Mouse (Mus musculus) embryonic stem cell, embryonic (primary cell): ENCODE results near the gene Pthlh.
"Not testable (repeated sequence)": the region's sequence is repeated elsewhere in the genome, so short reads cannot be mapped to it uniquely, and the experiment has no call there.

ENCODE experiments used
- CTCF ChIA-PET, 4 experiments: fragments of 300-600 bp in 2 of 4; fragments of 350-600 bp in 2 of 4; sonication (Branson Sonifier 250); formaldehyde crosslinking; loops; one replicate each; lab custom pipeline; 2022; ENCODE audit warnings: inconsistent platforms in 2 of 4; lab: Charles Lee
- POLR2A ChIA-PET, 4 experiments: fragments of 300-600 bp in 2 of 4; fragments of 350-600 bp in 2 of 4; sonication (Branson Sonifier 250); formaldehyde crosslinking; loops; one replicate each; lab custom pipeline; 2022; ENCODE audit warnings: antibody characterized with exemption in 4 of 4, inconsistent platforms in 1 of 4; lab: Charles Lee

Pthlh gene

DNA sequence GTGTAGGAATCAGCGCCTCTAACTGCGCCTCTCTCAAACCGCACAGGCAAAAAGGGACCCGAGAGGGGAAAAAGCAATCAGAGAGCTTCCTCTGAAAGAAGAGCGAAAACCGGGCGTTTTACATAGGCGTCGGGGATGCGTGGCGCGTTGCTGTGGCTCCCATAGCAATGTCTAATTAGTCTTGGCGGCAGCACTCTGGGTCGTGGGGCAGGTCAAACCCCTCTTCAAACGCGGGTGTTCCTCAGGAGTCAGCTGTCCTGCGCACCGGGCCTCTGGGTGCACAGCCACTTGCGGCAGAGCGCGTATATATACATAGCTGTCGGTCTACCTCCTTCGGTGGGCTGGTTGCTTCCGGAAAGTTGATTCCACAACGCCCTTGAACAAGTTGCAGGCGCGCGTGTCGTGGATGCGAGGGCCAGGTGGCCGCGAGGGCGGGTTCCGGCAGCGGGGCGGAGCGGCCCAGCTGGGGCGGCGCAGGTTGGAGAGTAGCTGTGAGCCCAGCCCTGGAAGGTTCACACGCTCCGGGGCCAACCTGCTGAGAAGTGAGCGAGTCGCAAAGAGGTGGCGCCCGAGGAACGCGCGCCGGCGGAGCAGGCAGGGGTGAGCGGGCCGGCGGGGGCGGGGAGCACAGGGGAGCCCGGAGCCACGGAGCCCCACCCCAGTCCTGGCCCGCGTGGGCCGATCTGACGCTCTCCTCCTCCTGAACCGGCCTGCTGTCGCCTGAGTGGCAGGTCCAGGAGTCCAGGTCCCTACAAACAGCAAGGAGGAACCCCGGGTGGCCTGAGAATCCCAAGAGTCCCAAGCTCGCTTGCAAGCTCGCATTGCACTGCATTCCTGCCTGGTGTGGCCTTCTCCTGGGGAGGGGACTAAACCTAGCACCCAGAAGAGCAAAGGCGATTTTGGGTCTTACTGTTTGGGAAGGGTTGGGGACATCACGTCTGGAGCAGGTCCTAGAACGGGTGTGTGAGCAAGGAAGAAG lies at the start of gene Pthlh:
TSS of gene Pthlh (minus strand) at position 597 of the 979 bp plus-strand sequence.
- ChIA-PET CTCF (interaction anchor here (0.6 to 1.6 kb wide), 6 partner anchors 23 to 213 kb away, joined by 3 to 7 read pairs (median 4); no protein-coding TSS in a partner anchor), POLR2A (interaction anchor here in 1 of 4 experiments (1.1 kb wide), 1 partner anchor 212 kb away, joined by 3 read pairs; no protein-coding TSS in a partner anchor)

- ChIA-PET CTCF (no interaction called here), POLR2A (no interaction called here)
These were observed 49.3 kb upstream of the Pthlh start for GRCm38 (mm10) chr6:147313331-147313730.

DNA sequence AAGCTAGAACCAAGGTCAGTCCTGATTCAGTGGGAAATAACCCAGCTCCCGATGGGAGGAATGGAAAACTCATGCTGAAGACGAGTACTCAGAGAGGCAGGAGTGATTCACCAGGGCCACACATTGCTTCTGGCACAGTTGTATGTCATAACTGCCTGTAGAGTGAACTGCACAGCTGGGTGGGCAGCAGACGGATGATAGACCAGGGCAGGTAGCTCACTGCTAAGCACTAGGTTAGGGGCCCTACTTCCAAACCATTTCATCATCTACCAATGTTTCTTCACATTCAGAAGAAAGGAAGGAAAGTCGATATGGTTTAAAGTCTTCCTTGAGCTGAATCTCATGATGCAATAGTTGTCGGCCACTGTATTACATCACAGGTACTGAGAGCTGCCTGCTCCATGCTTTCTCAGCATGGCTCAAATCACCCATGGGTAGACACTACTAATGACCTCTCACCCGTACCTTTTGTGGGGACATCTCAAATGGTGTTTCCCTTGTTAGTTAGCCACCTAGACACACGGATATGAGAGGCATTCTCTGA lies 46.5 kb upstream of the Pthlh start:
- ChIA-PET POLR2A (interaction anchor here in 1 of 4 experiments (0.6 kb wide), 1 partner anchor 1533 kb away, joined by 3 read pairs; no protein-coding TSS in a partner anchor), CTCF (interaction anchor here in 1 of 4 experiments (1.0 kb wide), 1 partner anchor 70 kb away, joined by 3 read pairs; no protein-coding TSS in a partner anchor)

GRCm38 (mm10) chr6:147310035-147310434 lies 46.1 kb upstream of the Pthlh start:
- ChIA-PET POLR2A (interaction anchor here in 1 of 4 experiments (0.6 kb wide), 1 partner anchor 1533 kb away, joined by 3 read pairs; no protein-coding TSS in a partner anchor), CTCF (no interaction called here)

GRCm38 (mm10) chr6:147304236-147304635 lies 40.3 kb upstream of the Pthlh start:
- CTCF ChIA-PET, POLR2A ChIA-PET: not testable (repeated sequence)

DNA sequence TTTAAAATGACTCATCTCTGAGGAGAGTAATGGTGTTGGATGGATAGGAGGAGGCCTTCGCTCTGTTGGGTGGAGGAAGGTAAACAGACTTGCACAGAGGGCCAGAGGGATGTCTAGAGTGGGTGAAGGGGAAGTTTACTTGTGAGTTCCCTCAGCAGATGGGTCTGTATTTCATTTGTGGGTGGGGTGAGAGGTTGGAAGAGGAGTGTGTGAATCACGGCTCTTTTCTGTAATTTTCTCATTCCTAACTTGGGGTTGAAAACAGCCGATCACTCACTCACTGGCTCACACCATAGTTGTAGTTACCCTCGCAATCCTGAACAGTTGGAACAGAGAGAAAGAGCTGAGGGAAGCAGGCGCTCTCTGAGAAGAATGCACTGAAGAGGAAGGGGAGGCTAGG lies 35.6 kb upstream of the Pthlh start:
- POLR2A ChIA-PET, result no interaction called here
- CTCF ChIA-PET, result interaction anchor here in 1 of 4 experiments (1.2 kb wide), 1 partner anchor 59 kb away, joined by 3 read pairs; no protein-coding TSS in a partner anchor

GRCm38 (mm10) chr6:147279309-147279708 lies 15.3 kb upstream of the Pthlh start:
- POLR2A ChIA-PET, result no interaction called here
- CTCF ChIA-PET, result no interaction called here

DNA sequence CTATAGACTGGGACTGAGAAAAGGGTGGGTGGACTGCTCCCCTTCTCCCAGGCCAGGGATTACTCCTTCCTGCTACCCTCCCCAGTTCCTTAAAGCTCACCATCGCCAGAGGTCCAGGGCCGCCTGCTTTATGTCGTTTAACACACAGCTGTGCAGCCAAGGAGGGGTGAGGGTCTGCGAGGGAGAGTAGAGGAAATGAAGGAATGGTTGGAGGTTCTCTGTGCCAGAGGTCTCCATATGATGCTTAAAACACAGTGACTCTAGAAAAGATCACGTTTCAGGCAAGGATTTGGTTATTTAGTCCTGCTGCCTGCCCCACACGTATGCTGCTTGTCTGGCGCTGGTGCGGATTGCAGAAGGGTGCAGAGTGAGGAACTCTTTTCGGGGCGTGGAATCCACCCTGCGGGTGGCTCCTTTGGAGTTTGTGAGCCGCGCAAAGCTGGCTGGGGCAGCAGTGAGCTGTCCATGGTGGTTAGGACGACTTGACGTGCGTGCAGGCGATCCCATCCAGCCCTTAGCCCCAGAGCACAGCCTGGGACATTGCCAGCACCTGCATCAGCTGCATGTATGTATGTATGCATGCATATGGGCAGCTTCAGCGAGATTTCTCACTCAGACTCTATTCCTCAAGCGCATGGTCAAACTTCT lies 4.3 kb upstream of the Pthlh start:
- ChIA-PET POLR2A (no interaction called here), CTCF (interaction anchor here in 2 of 4 experiments (0.6 to 1.1 kb wide), 3 partner anchors 11 to 28 kb away, joined by 3 to 8 read pairs (median 3); no protein-coding TSS in a partner anchor)

- ChIA-PET POLR2A (no interaction called here), CTCF (interaction anchor here in 1 of 4 experiments (0.9 kb wide), 1 partner anchor 106 kb away, joined by 3 read pairs; no protein-coding TSS in a partner anchor)
These were observed 2.5 kb upstream of the Pthlh start for GRCm38 (mm10) chr6:147266466-147266865.

- CTCF ChIA-PET, result interaction anchor here (0.6 to 1.6 kb wide), 5 partner anchors 23 to 158 kb away, joined by 3 to 7 read pairs (median 4); no protein-coding TSS in a partner anchor
- POLR2A ChIA-PET, result interaction anchor here in 1 of 4 experiments (1.1 kb wide), 1 partner anchor 213 kb away, joined by 3 read pairs; no protein-coding TSS in a partner anchor
These were observed 805 bp downstream of the Pthlh start for GRCm38 (mm10) chr6:147263178-147263577.

DNA sequence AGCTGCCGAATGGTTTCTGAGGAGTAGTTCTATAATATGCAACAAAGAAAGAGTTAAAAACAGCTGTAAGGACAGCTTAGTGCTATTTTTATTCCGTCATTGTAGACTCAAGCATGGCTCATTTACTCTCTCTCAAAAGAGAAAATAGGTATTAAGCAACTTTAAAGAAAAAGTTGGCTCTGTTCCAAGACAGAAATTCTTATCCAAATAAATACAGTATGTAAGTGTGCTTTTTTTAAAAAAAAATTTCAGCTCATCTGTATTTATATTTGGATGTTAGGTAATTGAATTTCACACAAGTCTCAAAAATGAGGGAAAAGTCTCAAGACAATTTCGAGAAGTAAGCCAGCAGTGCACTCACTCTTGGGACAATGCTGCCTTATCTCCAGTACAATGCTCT lies 2.4 kb downstream of the Pthlh start:
- POLR2A ChIA-PET, result no interaction called here
- CTCF ChIA-PET, result interaction anchor here in 3 of 4 experiments (0.7 to 1.5 kb wide), 3 partner anchors 21 kb away, joined by 3 to 7 read pairs (median 4); no protein-coding TSS in a partner anchor

DNA sequence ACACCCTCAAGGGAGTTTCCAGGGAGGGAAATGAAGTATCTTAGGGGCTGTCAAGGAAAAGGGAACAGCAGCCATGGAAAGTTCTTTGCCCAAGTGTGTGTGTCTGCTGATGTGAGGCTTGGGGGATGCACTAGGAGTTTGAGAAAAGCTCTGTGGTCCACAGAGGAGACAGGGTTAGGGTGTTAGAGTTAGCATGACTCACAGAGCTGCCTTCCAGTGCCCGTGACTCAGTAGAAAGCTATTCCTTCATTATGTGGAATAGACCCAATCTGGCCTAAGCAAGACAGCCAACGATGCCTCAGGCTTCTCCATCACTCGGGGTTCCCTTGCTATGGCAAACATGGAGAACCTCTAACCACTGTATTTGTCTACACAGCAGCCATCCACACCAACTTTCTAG lies 3.2 kb downstream of the Pthlh start:
- ChIA-PET POLR2A (no interaction called here), CTCF (interaction anchor here in 3 of 4 experiments (0.7 to 1.5 kb wide), 3 partner anchors 20 kb away, joined by 3 to 7 read pairs (median 4); no protein-coding TSS in a partner anchor)

DNA sequence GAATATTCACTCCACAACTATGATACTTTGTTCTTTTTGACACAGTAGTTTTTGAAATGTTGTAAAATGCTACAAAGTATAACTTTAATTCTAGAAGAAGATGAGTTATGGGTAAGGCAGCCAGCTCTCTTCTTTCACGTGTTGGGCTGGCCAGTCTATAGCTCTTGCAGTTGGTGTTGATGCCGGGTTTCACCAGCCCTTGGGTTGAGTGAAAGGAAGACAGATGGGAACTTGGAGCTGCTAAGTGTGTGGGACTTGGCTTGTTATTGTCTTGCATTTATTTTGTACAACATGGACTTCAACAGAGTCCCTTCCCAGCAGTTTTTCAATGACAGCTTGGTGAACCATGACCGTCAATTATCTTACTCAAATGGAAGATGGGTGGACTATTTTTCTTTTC lies 16.2 kb downstream of the Pthlh start:
- POLR2A ChIA-PET, result no interaction called here
- CTCF ChIA-PET, result interaction anchor here in 3 of 4 experiments (0.7 to 1.1 kb wide), 3 partner anchors 8 to 1366 kb away, joined by 3 to 5 read pairs (median 3); no protein-coding TSS in a partner anchor

GRCm38 (mm10) chr6:147244294-147244693 lies 19.7 kb downstream of the Pthlh start:
- POLR2A ChIA-PET, result interaction anchor here in 1 of 4 experiments (0.7 kb wide), 1 partner anchor 353 kb away, joined by 3 read pairs; no protein-coding TSS in a partner anchor
- CTCF ChIA-PET, result no interaction called here

DNA sequence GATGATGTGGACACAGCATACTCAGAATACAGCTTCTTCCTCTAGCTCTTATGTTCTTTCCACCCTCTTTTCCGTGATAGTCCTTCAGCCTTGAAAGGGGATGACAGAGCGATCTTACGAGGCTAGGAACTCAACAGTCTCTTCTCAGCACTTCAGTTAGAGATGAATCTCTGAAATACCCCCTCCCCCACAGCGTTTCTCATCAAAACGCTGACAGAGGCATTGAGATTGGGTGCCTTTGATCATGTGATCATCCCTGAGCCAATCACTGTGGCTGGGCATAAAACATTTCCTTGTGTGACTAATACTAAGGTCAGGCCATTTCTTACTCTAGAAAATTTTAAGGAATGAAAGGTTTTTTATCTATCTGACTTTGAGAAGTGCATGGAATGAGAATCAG lies 20.3 kb downstream of the Pthlh start:
- ChIA-PET POLR2A (no interaction called here), CTCF (no interaction called here)

- CTCF ChIA-PET, result no interaction called here
- POLR2A ChIA-PET, result interaction anchor here in 1 of 4 experiments (0.5 kb wide), 1 partner anchor 316 kb away, joined by 3 read pairs; no protein-coding TSS in a partner anchor
These were observed 22.4 kb downstream of the Pthlh start for GRCm38 (mm10) chr6:147241541-147241940.

GRCm38 (mm10) chr6:147240203-147240804 lies 23.7 kb downstream of the Pthlh start:
- CTCF ChIA-PET, result interaction anchor here (0.5 to 1.5 kb wide), 75 partner anchors 8 to 1546 kb away, joined by 3 to 17 read pairs (median 4); partner anchors contain the start of genes Ppfibp1 (in 1 of the 4), Pthlh (in 1 of the 4) and Rep15 (in 1 of the 4)

DNA sequence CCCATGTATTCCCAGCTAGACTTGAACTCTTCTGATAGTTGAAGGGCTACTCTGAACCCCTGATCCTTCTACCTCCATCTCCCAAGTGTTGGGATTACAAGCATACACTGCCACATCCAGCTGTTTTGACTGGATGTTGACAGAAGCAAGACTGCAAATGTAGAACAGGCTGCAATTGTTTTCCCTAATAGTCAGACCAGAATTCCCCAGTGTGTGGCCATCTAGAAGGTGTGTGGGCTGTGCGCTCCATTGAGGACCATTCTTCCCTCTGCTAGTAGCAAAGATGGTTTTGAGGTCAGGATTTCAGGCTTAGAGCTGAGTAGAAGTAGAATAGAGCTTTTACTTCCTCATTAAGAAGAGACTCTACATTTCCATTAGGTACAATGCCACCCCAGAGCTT lies 37.3 kb downstream of the Pthlh start:
- POLR2A ChIA-PET, result interaction anchor here in 1 of 4 experiments (1.3 kb wide), 1 partner anchor 10 kb away, joined by 3 read pairs; no protein-coding TSS in a partner anchor
- CTCF ChIA-PET, result interaction anchor here in 1 of 4 experiments (1.5 to 2.0 kb wide), 1 partner anchor 14 kb away, joined by 5 to 9 read pairs; no protein-coding TSS in a partner anchor

More at GRCm38 (mm10) chr6:147240203-147240804, 23.7 kb downstream of the Pthlh start:
- POLR2A ChIA-PET, result interaction anchor here in 1 of 4 experiments (0.9 kb wide), 1 partner anchor 149 kb away, joined by 3 read pairs; no protein-coding TSS in a partner anchor
